Mouse (Mus musculus): ENCODE results near the gene Mdm2.
A peak's percentile ranks its signal among the peaks of the same experiment; 100 is the strongest.

- no peak for TF ChIP-seq TBP (conservative IDR thresholded peaks at IDR 0.05; ENCODE audit: low read depth, low read length)
- peak; percentile 24 to 48; a peak in 3 of 4 replicates for TF ChIP-seq CTCF (conservative IDR thresholded peaks at IDR 0.05 in 1 of 2, IDR thresholded peaks at IDR 0.05 in 1 of 2; ENCODE audit: low read depth in 2 of 2, low read length in 2 of 2)
- no peak for TF ChIP-seq USF1 (IDR thresholded peaks at IDR 0.05; ENCODE audit: low read depth, low read length)
Measured at GRCm38 (mm10) chr10:117688204-117689151, 22.1 kb downstream of the Mdm2 start.
